Mouse (Mus musculus) liver, postnatal 0 days (tissue): Measurements from ENCODE around the gene Pak2.

Source experiments
- CTCF ChIP-seq: sonication (generic); IDR thresholded peaks from 2 replicates; pipeline ENCODE4 v1.5.1; 2016; ENCODE audit warnings: antibody characterized with exemption, low read depth
- EP300 ChIP-seq: IDR thresholded peaks from 2 replicates; pipeline ENCODE4 v1.6.1; 2016; ENCODE audit warnings: antibody characterized with exemption, low read depth, mild to moderate bottlenecking

- TF ChIP-seq CTCF (no peak), EP300 (no peak)
Observed at GRCm38 (mm10) chr16:32099638-32100150, 20.6 kb upstream of the Pak2 start, which contains the start of the genes Pigx and Cep19.
